12 mouse cellular contexts compared by ENCODE assay signal in the genomic region with DNA sequence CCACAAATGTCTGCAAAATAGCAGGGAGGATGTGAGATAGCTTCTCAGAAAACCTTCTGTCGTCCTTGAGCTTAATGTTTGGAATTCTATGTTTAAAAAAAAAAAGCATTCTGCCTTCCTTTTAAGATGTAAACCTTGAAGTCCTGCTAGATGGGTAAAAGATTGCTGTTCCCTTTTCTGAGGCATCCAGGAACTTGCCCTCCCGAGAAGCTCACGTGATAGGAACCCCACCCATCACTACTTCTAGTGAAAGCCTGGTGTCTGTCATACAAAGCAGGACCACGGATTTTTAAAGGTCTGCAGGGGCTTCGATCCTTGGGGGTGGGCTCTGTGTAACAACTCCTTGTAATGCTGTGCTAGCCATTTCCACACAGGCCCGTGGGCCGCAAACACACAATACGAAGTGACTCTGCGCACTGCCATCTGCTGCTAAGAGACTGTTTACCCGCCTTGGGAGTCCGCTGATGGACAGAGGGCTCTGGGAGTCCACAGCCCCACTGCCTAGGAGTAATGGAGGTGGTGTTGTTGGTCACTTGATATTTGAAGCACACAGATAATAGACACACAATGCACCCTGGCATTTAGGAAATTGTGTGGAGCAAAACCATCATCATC. TPM values are rescaled to one million over a fixed set of nuclear protein-coding genes. Genes with fewer than 3 reads are reported as not detected.
DNase-seq lines count a peak whose midpoint lies in the region; ATAC-seq lines count a peak whose summit lies in the region.
"Had no signal": no experiment of that assay in that cellular context is flagged by ENCODE, and none has a peak within 500 bp of the region (broad histone marks: within the 10 kb centered on the region; RNA-seq: fewer than 3 reads in every experiment).

No protein-coding gene starts in this region.

- 0 out of 2 replicates have a peak, but pooled peaks have one; percentile 41 for ATAC-seq in neural tube, embryonic 13.5 days (ENCODE audit: low read depth)
- peak; percentile 39; the same call in 1 of the 2 replicates for ATAC-seq in neural tube, embryonic 15.5 days (ENCODE audit: low FRiP score)

- no peaks in the 10 kb centered on the region for H3K27me3 ChIP-seq in neural tube, embryonic 13.5 days
- no peaks in the 10 kb centered on the region for H3K27me3 ChIP-seq in limb, embryonic 10.5 days (ENCODE audit: low read depth, poor library complexity, severe bottlenecking)
- H3K27me3 ChIP-seq in neural tube, embryonic 15.5 days (replicated peaks) = no peaks in the 10 kb centered on the region

- H3K4me2 ChIP-seq in neural tube, embryonic 13.5 days = no peak overlapping the region
- H3K4me2 ChIP-seq in neural tube, embryonic 15.5 days = no peak overlapping the region

- no peak overlapping the region for H3K9ac ChIP-seq in neural tube, embryonic 13.5 days
- H3K9ac ChIP-seq in neural tube, embryonic 15.5 days (replicated peaks) = no peak overlapping the region

- no peak overlapping the region for H3K4me3 ChIP-seq in neural tube, embryonic 13.5 days
- no peak overlapping the region for H3K4me3 ChIP-seq in limb, embryonic 10.5 days
- no peak overlapping the region for H3K4me3 ChIP-seq in neural tube, embryonic 15.5 days (replicated peaks)
- H3K4me3 ChIP-seq: erythroblast, embryonic 14.5 days had no signal

- WGBS in neural tube, embryonic 13.5 days = 53% methylated on average over 11 of the region's 11 CpGs
- 72% methylated on average over 11 of the region's 11 CpGs for WGBS in limb, embryonic 10.5 days
- 48% methylated on average over 11 of the region's 11 CpGs for WGBS in neural tube, embryonic 15.5 days

- H3K9me3 ChIP-seq in neural tube, embryonic 13.5 days = no peaks in the 10 kb centered on the region
- H3K9me3 ChIP-seq in limb, embryonic 10.5 days (replicated peaks) = no peaks in the 10 kb centered on the region
- H3K9me3 ChIP-seq in neural tube, embryonic 15.5 days (replicated peaks) = no peaks in the 10 kb centered on the region

- H3K27ac ChIP-seq in neural tube, embryonic 13.5 days (replicated peaks) = peak overlapping the region; percentile 69
- peak overlapping the region; percentile 30; the same call in 1 of the 2 replicates for H3K27ac ChIP-seq in limb, embryonic 10.5 days
- peak overlapping the region; percentile 33; the same call in 1 of the 2 replicates for H3K27ac ChIP-seq in neural tube, embryonic 15.5 days (replicated peaks)

- peaks cover 33% of the 10 kb centered on the region for H3K4me1 ChIP-seq in neural tube, embryonic 13.5 days (replicated peaks)
- H3K4me1 ChIP-seq in limb, embryonic 10.5 days = peaks cover 49% of the 10 kb centered on the region
- H3K4me1 ChIP-seq in neural tube, embryonic 15.5 days = peaks cover 25% of the 10 kb centered on the region

- peak; percentile 25 for DNase-seq in embryo, embryonic 11 days
- DNase-seq in embryo, embryonic 10 days (ENCODE audit: low spot score) = no peak
- no peak for DNase-seq in neural tube, embryonic 10.5 days (ENCODE audit: extremely low spot score, low spot score)
- DNase-seq in limb, embryonic 10.5 days (ENCODE audit: low spot score) = peak; percentile 31
- DNase-seq in adrenal gland, adult (ENCODE audit: inconsistent age in 2 of 2, low spot score in 1 of 2) = no peak
- no peak for DNase-seq in urinary bladder, postnatal 36 days (ENCODE audit: low spot score in 2 of 2)
- DNase-seq: gastrocnemius, postnatal 25 days; kidney, adult 18-20 months; thymus, adult 2 months had no signal

- H3K36me3 ChIP-seq in neural tube, embryonic 13.5 days = no peaks in the 10 kb centered on the region
- no peaks in the 10 kb centered on the region for H3K36me3 ChIP-seq in limb, embryonic 10.5 days
- H3K36me3 ChIP-seq in neural tube, embryonic 15.5 days = no peaks in the 10 kb centered on the region

RNA-seq across cellular contexts. Expression of gene Mettl24, which starts 43.3 kb away (rescaled TPM):
- polyA plus RNA-seq in neural tube, embryonic 13.5 days (2015; fragmentation: Nextera tagmentation; extraction: Ambion mirVana) = 0.70 and 0.96 TPM in 2 replicates
- 1.6 and 1.8 TPM in 2 replicates for polyA plus RNA-seq in limb, embryonic 10.5 days (2016; fragmentation: Nextera tagmentation; extraction: Ambion mirVana)
- 0.84 and 1.2 TPM in 2 replicates for polyA plus RNA-seq in neural tube, embryonic 15.5 days (2015; fragmentation: Nextera tagmentation; extraction: Ambion mirVana)
- polyA plus RNA-seq: erythroblast, embryonic 14.5 days had no signal

Comparison
In these comparisons a context has a peak if more than half of its experiments do, and no peak if none do; other contexts are left out.
1. DNase-seq: peak in embryo, embryonic 11 days (single experiment) and limb, embryonic 10.5 days (single experiment); none in embryo, embryonic 10 days (single experiment), neural tube, embryonic 10.5 days (single experiment), adrenal gland, adult (0 of 2) and urinary bladder, postnatal 36 days (0 of 2).
2. Peak in every context shown above with its lines, with median percentiles within 50 percentile points of each other: H3K27ac ChIP-seq.